Mouse (Mus musculus): ENCODE results near the gene Tmem232.
"Not testable (repeated sequence)": the region's sequence is repeated elsewhere in the genome, so short reads cannot be mapped to it uniquely, and the experiment has no call there.

The Tmem232 gene

DNA sequence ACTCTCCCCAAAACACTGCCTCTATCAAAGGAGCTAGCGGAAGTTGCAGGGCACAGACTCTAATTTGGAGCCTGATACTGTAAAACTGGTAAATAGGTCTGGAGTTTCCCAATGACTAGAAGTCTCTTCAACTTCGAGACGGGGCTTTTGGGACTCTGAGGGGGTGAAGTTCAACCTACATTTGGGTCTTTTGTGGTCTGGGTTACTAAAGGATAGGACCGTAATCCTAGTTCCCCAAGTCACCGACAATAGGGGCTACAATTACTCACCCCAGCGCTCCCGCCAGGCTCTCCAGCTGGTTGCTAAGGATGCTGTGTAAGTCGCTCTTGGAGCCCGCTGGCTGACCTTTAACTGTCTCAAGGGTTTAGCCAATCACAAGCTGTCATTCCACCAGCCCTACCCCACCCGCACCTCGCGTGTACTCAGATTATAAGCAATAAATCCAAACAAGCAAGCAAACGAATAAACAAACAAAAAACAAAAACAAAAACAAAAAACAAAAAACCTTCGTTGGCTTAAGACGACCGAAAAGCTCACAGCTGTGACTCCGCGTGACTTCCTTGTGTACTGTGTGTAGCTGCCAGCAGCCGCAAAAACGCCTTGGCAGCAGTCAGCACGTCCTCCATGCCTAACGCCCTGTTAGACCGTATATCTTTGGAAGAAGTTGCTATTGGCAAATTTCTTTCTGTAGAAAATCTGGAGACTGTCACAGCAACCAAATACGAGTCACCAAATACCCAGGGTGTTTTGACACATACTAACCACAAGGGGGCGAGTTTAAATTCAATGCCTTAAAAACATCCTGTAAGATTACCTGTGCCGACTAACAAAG lies at the start of gene Tmem232:
Gene Tmem232, minus strand, starts transcription at position 342 of the 832 bp plus-strand sequence.
- no peak for DNase-seq (ENCODE audit: low spot score)

DNA sequence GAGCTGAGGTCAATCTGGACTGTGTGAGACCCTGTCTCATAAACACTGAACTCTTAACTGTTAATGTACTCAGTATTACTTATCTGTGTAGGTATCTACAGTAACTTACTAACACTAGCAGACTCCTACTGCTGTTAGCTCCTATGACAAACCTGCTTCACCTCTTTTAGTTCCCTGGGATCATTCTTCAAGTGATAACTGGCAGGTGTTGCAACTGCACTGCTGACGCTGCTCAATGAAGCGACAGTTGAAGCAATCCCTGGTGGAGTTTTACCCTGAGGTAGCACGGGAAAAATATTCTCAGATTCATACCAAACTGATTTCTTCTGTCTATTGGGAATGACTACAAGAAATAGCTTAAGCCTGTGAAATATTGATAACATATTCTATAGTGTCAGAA lies 46.3 kb upstream of the Tmem232 start:
- DNase-seq (ENCODE audit: low spot score), result no peak

DNA sequence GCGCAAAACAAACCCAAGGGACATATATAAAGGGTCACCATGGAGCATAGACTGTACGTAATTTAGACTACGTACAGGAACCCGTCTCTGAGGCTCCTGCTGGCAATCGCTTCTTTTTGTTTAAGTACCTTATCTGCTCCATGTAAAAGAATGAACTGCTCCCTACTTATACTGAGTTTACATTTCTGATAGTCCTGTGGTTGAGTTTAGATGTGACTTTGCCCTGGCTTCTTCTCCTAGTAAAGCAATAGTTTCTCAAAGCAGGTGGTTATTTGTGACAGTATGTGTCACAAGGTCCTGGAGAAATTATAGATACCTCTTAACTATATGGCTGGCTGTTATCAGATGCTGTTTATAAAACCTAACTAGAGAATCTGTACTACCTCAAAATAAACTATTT lies 40.9 kb upstream of the Tmem232 start:
- no peak for DNase-seq (ENCODE audit: low spot score)

GRCm38 (mm10) chr17:65579766-65580165 lies 39.2 kb upstream of the Tmem232 start:
- no peak for DNase-seq (ENCODE audit: low spot score)

GRCm38 (mm10) chr17:65575339-65575738 lies 34.8 kb upstream of the Tmem232 start:
- DNase-seq (ENCODE audit: low spot score), result no peak

DNA sequence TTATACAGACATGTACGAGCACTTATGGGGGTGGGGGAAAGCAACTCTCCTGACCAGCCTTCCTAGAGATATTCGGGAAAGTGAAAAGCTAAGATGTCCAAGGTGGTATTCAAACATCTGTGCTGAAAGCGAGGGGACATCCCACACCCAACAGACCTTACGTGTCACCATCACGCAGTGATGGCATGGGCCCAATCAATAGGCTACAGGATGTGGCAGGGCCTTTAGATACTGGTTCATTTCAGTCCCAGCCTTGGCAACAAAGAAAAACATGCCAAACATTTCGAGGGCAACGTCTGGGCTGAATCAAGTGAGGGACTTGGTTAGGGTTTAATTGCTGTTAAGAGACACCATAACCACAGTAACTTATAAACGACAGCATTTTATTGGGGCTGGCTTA lies 34.3 kb upstream of the Tmem232 start:
- DNase-seq (ENCODE audit: low spot score), result no peak

DNA sequence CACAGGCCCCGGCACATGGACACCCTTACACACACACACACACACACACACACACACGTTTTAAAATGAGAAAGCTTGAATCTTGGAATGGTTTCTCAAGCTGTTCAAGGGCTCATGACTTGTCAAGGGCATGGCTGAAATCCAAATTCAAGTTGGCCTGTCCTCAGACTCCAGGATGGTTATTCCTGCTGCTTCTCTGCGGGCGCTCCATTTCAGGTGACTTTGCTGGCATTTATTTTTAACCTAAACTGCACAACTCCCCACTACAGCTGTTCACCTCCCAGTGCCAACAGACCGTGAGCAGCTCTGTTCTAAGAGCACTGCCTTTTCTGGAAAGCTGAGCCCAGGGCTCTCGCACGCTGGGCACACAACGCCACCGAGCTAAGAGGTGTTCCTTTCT lies 31.3 kb upstream of the Tmem232 start:
- no peak for DNase-seq (ENCODE audit: low spot score)

GRCm38 (mm10) chr17:65571466-65571865 lies 30.9 kb upstream of the Tmem232 start:
- DNase-seq (ENCODE audit: low spot score), result peak; percentile 44

- no peak for DNase-seq (ENCODE audit: low spot score)
Measured at GRCm38 (mm10) chr17:65564189-65564588, 23.6 kb upstream of the Tmem232 start.

- DNase-seq (ENCODE audit: low spot score), result no peak
Measured at GRCm38 (mm10) chr17:65563345-65563744, 22.8 kb upstream of the Tmem232 start.

DNA sequence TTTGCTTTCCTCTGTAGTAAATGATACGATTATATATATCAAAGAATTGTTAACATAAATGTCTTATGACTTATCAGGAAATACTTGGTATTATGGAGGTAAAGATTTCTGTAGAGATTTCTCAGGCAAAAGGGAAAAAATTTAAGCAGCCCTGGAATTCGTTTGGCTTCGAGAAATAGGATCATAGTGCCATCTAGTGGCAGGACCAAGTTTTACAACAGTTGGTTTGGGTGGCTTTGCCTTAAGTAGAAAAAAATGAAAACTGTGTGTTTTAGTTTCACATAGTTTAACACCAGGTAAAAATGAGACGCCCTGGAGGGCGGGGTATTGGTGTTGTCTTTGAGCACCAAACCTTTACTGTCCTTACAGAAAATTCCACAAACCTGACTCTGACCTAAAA lies 22.2 kb upstream of the Tmem232 start:
- DNase-seq (ENCODE audit: low spot score), result no peak

GRCm38 (mm10) chr17:65561361-65562015 lies 20.9 kb upstream of the Tmem232 start:
- DNase-seq (ENCODE audit: low spot score), result no peak

GRCm38 (mm10) chr17:65559273-65559672 lies 18.7 kb upstream of the Tmem232 start:
- peak; percentile 29 for DNase-seq (ENCODE audit: low spot score)

DNA sequence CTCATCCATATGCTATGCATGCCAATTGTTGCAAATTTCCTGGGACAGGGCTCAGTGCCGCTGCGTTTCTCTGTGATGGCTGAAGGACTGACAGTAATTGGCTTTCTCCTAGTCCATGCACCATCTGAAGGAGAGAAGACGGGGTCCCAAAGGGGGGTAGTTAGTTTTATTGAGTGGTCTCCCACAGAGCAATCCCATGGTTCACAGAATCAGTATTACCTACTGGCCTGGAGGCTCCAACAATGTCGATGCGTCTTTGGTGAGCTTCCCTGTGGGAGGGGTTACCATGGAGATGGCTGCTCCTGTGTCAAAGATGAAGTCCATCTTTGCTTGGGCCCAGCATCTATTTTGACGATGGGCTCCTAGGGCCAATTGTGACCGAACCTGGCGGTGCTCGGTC lies 18.2 kb upstream of the Tmem232 start:
- no peak for DNase-seq (ENCODE audit: low spot score)

DNA sequence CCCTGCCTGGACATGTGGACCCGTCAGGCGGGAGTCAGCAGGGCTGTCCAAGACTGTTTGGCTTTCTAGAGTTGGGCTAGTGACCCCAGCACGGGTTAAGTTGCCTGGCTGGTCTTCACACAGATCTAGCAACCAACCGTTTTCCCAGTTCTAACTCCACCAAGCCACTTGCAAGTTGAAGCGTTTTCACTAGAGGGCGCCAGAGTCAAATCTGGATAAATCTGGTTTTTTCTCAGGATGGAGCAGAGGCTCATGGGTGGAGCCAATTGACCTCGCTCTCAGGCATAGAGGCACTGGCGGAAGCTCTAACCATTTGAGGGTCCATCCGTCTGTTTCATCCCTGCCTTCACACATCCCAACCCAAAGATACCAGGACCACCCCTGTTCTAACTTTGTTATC lies 17.6 kb upstream of the Tmem232 start:
- peak; percentile 36 for DNase-seq (ENCODE audit: low spot score)

DNA sequence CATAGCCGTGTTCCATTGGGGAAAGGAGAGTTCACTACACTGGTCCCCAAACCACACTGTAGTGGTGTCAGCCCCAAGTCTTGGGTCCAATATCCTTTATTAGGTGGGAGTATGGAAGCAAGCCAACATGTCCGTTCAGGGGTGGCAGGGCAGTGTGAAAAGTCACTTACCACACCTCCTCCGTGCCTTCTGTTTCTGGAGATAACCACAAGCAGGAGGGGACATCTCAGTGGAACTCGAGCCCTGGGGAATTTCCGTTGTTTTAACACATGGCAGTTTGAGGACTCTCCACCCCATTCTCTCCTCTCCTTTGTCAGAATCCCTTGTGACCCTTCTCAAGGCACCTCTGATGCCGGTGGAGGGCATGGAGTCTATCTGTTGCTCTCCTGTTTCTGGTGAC lies 16.6 kb upstream of the Tmem232 start:
- no peak for DNase-seq (ENCODE audit: low spot score)

DNA sequence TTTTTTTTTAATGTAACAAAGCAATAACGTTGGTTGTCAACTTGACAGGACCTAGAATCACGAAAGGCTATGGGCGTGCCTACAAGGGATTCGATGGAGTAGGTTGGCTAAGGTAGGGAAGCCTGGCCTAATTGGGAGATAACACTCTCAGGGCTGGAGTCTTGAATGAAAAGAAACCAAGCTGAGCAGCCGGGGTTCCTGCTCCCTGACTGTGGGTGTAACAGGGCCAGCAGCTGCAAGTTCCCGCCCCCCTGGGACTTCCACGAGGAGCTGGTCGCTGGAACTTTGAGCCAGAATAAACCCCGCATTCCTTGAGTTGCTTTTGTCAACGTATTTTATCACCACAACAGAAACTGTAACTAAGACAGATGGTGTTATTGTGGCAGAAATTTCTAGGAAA lies 16.2 kb upstream of the Tmem232 start:
- DNase-seq (ENCODE audit: low spot score), result no peak

- DNase-seq (ENCODE audit: low spot score), result no peak
Measured at GRCm38 (mm10) chr17:65552426-65552997, 11.9 kb upstream of the Tmem232 start.

- DNase-seq (ENCODE audit: low spot score), result no peak
Measured at GRCm38 (mm10) chr17:65550357-65550756, 9.8 kb upstream of the Tmem232 start.

DNA sequence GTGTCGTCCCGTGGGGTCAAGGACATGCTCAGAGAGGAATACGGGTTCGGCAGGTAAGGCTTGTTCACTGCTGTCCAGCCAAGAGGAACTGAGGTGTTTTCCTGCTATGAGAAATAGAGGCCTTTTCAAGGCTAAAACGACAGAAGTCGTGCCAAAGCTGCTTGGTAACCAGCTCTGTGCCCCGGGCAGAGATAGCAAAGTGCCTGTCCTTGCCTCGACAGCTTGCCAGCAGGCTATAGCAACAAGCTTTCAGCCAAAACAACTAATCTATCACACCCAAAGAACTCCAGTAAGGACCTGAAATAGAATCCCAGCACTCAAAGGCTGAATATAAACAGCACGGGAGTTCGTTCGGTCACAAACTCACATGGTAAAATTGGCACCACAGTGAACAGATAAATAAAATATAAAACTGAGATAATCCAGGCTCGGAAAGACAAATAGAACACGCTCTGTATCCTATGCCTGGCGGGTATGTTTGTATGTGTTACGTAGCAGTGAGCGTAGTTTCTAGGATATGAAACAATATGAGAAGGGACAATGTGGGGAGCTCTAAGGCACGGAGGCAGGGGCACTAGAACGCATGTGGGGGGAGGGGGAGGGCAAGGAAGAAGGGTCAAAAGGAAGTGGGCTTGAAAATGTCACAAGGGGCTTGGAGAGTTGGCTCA lies 8.2 kb upstream of the Tmem232 start:
- DNase-seq (ENCODE audit: low spot score), result peak; percentile 67

DNA sequence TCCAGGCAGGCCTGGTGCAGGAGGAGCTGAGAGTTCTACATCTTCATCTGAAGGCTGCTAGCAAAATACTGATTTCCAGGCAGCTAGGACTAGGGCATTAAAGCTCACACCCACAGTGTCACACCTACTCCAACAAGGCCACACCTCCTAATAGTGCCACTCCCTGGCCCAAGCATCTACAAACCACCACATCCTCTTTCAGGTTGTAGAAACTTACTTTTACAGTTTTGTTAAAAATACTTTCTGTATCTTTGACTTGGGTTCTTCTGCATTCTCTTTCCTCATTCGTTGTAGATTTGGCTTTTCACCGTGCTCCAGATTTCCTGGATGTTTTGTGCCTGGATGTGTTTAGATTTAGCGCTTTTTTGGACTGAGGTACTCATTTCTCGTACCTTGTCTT lies 5.6 kb upstream of the Tmem232 start:
- DNase-seq (ENCODE audit: low spot score), result not testable (repeated sequence)

GRCm38 (mm10) chr17:65536156-65536555 lies 4.4 kb downstream of the Tmem232 start:
- DNase-seq (ENCODE audit: low spot score), result peak; percentile 34

GRCm38 (mm10) chr17:65532381-65532780 lies 8.2 kb downstream of the Tmem232 start:
- DNase-seq (ENCODE audit: low spot score), result not testable (repeated sequence)

Data from ovary, postnatal 36 days (tissue).